Mouse (Mus musculus): ENCODE measurements around the gene Als2cr12.

GRCm38 (mm10) chr1:58710711-58711364, 15.0 kb upstream of the Als2cr12 start:
- no peak for TF ChIP-seq CTCF (IDR thresholded peaks at IDR 0.05; ENCODE audit: control insufficient read depth, insufficient read depth, low read length)
- TF ChIP-seq POLR2A (IDR thresholded peaks at IDR 0.05; ENCODE audit: borderline replicate concordance, control insufficient read depth, low read depth, low read length), result no peak
